Comparison of ENCODE assay signal across 23 mouse cellular contexts in genomic region chr19:11766413-11766812, GRCm38 (mm10). TPM values are rescaled to one million over a fixed set of nuclear protein-coding genes. Genes with fewer than 3 reads are reported as not detected.
DNase-seq lines count a peak whose midpoint lies in the region; ATAC-seq and TF ChIP-seq lines count a peak whose summit lies in the region.
"Had no signal": no experiment of that assay in that cellular context is flagged by ENCODE, and none has a peak within 500 bp of the region (broad histone marks: within the 10 kb centered on the region; RNA-seq: fewer than 3 reads in every experiment).

No protein-coding gene starts in this region.

- no peak overlapping the region for H3K4me3 ChIP-seq in lung, adult 2 months (replicated peaks; ENCODE audit: extremely low read depth, low read depth, low read length)
- no peak overlapping the region for H3K4me3 ChIP-seq in brown adipose tissue, adult 24 weeks (ENCODE audit: insufficient read depth, low read depth, low read length)
- no peak overlapping the region for H3K4me3 ChIP-seq in layer of hippocampus, adult 2 months
- H3K4me3 ChIP-seq: embryonic facial prominence, embryonic 10.5 days; erythroblast, embryonic 14.5 days; forebrain, embryonic 15.5 days; neural tube, embryonic 13.5 days had no signal

- H3K4me1 ChIP-seq in lung, adult 2 months (ENCODE audit: control insufficient read depth, insufficient read depth, low read length): peaks cover 2% of the 10 kb centered on the region; the same call in 1 of the 2 replicates
- no peaks in the 10 kb centered on the region for H3K4me1 ChIP-seq in brown adipose tissue, adult 24 weeks (ENCODE audit: control insufficient read depth, insufficient read depth, insufficient read length, low read length)

- ATAC-seq in megakaryocyte, adult 5-6 weeks (ENCODE audit: poor library complexity, severe bottlenecking): peak; percentile 56
- ATAC-seq: forebrain, embryonic 15.5 days had no signal

- TF ChIP-seq CTCF in lung, adult 2 months (IDR thresholded peaks at IDR 0.05; ENCODE audit: insufficient read depth, low read length): no peak
- no peak for TF ChIP-seq CTCF in layer of hippocampus, adult 2 months (conservative IDR thresholded peaks at IDR 0.05)

- TF ChIP-seq POLR2A in lung, adult 2 months (IDR thresholded peaks at IDR 0.05; ENCODE audit: borderline replicate concordance, extremely low read depth, low read depth, low read length): no peak

- 39% methylated on average over 4 of the region's 4 CpGs for WGBS in lung, adult 2 months

- peak; percentile 7 for DNase-seq in lung, postnatal 36 days
- no peak for DNase-seq in lung, adult 2 months
- no peak for DNase-seq in layer of hippocampus, adult 9-11 months
- DNase-seq in layer of hippocampus, adult 2 months (ENCODE audit: low spot score in 2 of 2): no peak
- no peak for DNase-seq in embryo, embryonic 10.5 days (ENCODE audit: low spot score)
- DNase-seq: adrenal gland, postnatal 25 days; cerebellum, postnatal 14 days; kidney, adult 9 months; thymus, adult 18-20 months had no signal

- H3K27ac ChIP-seq in brown adipose tissue, adult 24 weeks (replicated peaks; ENCODE audit: low read depth, low read length): peak overlapping the region; percentile 51
- H3K27ac ChIP-seq in layer of hippocampus, adult 2 months: no peak overlapping the region
- H3K27ac ChIP-seq: embryonic facial prominence, embryonic 10.5 days; forebrain, embryonic 15.5 days; neural tube, embryonic 13.5 days had no signal

RNA-seq across cellular contexts. Expression of gene Mrpl16, which starts 3.8 kb away (rescaled TPM):
- polyA plus RNA-seq in lung, adult 2 months (2012; rRNA removed): 4.8 and 6.6 TPM in 2 replicates
- polyA plus RNA-seq in brown adipose tissue, adult 24 weeks (2012; ENCODE audit: insufficient read depth, insufficient read length, missing spikeins): 113 and 132 TPM in 2 replicates
- 34.2 and 38.7 TPM in 2 replicates for total RNA-seq in megakaryocyte, adult 5-6 weeks (2015)
- total RNA-seq in megakaryocyte, adult 5-6 weeks (2017): 50.3 and 50.5 TPM in 2 replicates
- 10 to 100 TPM; 31.2 to 34.6 TPM for total RNA-seq in layer of hippocampus, adult 2 months (2021)

RNA-seq across cellular contexts. Expression of gene Gif, which starts 19.1 kb away (rescaled TPM):
- polyA plus RNA-seq in lung, adult 2 months (2012; rRNA removed): 0.14 and 0.18 TPM in 2 replicates
- not detected in 2 replicates for polyA plus RNA-seq in brown adipose tissue, adult 24 weeks (2012; ENCODE audit: insufficient read depth, insufficient read length, missing spikeins)
- total RNA-seq in megakaryocyte, adult 5-6 weeks (2015): not detected in 2 replicates
- total RNA-seq in megakaryocyte, adult 5-6 weeks (2017): not detected in 2 replicates
- total RNA-seq in layer of hippocampus, adult 2 months (2021): not detected
- total RNA-seq: adrenal gland, postnatal 25 days; gastrocnemius, adult 18-20 months; heart, postnatal 36 days; layer of hippocampus, adult 18-20 months; left cerebral cortex, postnatal 10 days; midbrain, postnatal 0 days had no signal
- polyA plus RNA-seq: embryonic facial prominence, embryonic 10.5 days; erythroblast, embryonic 14.5 days; forebrain, embryonic 15.5 days; heart, embryonic 11.5 days; limb, embryonic 14.5 days; midbrain, postnatal 0 days; neural tube, embryonic 13.5 days; urinary bladder, adult 2 months had no signal

RNA-seq across cellular contexts. Expression of gene Stx3, which starts 52.8 kb away (rescaled TPM):
- 22.1 and 23.1 TPM in 2 replicates for polyA plus RNA-seq in lung, adult 2 months (2012; rRNA removed)
- 1.2 and 2.1 TPM in 2 replicates for polyA plus RNA-seq in brown adipose tissue, adult 24 weeks (2012; ENCODE audit: insufficient read depth, insufficient read length, missing spikeins)
- total RNA-seq in megakaryocyte, adult 5-6 weeks (2015): 27.6 and 28.5 TPM in 2 replicates
- 30.4 and 31.5 TPM in 2 replicates for total RNA-seq in megakaryocyte, adult 5-6 weeks (2017)
- total RNA-seq in layer of hippocampus, adult 2 months (2021): 10 to 100 TPM; 30.6 to 39.3 TPM
- polyA plus RNA-seq: erythroblast, embryonic 14.5 days had no signal
